Mouse (Mus musculus) cerebellum, postnatal 25 days (tissue): Measurements from ENCODE around the gene Cbr2.
"Not testable (repeated sequence)": the region's sequence is repeated elsewhere in the genome, so short reads cannot be mapped to it uniquely, and the experiment has no call there.

ENCODE experiments used
- DNase-seq, 2 experiments: peaks; one replicate each; pipeline ENCODE4 v3.0.0; 2021; ENCODE audit warnings: mixed read lengths in 2 of 2

Gene Cbr2

GRCm38 (mm10) chr11:120730331-120730870, 1.5 kb downstream of the Cbr2 start:
- no peak for DNase-seq

GRCm38 (mm10) chr11:120729432-120730050, 2.4 kb downstream of the Cbr2 start:
- DNase-seq: not testable (repeated sequence)

GRCm38 (mm10) chr11:120728530-120729240, 3.2 kb downstream of the Cbr2 start:
- no peak for DNase-seq

GRCm38 (mm10) chr11:120727564-120727963, 4.3 kb downstream of the Cbr2 start:
- DNase-seq: no peak

- peak; percentile 78 to 86 for DNase-seq
Measured at GRCm38 (mm10) chr11:120727169-120727527, 4.8 kb downstream of the Cbr2 start, which contains the start of gene Dcxr. Gene Dcxr (minus strand): TSS chr11:120727281.

- DNase-seq: no peak
Measured at GRCm38 (mm10) chr11:120726243-120727168, 5.4 kb downstream of the Cbr2 start.

- DNase-seq: no peak
Measured at GRCm38 (mm10) chr11:120723509-120723908, 8.4 kb downstream of the Cbr2 start.

GRCm38 (mm10) chr11:120722761-120723382, 9.0 kb downstream of the Cbr2 start:
- DNase-seq: no peak

GRCm38 (mm10) chr11:120722067-120722630, 9.8 kb downstream of the Cbr2 start:
- no peak for DNase-seq

- peak; percentile 83 to 92 for DNase-seq
Measured at GRCm38 (mm10) chr11:120721124-120722066, 10.5 kb downstream of the Cbr2 start, which contains the start of gene Rac3. Gene Rac3 (plus strand): TSS chr11:120721470.

- peak; percentile 93 to 96 for DNase-seq
Measured at GRCm38 (mm10) chr11:120720450-120720849, 11.5 kb downstream of the Cbr2 start.

- DNase-seq: peak in 1 of 2 experiments; percentile 37
Measured at GRCm38 (mm10) chr11:120719841-120720376, 12.0 kb downstream of the Cbr2 start.

GRCm38 (mm10) chr11:120719242-120719641, 12.7 kb downstream of the Cbr2 start:
- DNase-seq: peak in 1 of 2 experiments; percentile 23

GRCm38 (mm10) chr11:120715131-120715530, 16.8 kb downstream of the Cbr2 start:
- DNase-seq: no peak

GRCm38 (mm10) chr11:120714546-120714945, 17.4 kb downstream of the Cbr2 start:
- no peak for DNase-seq

- DNase-seq: peak; percentile 96
Measured at GRCm38 (mm10) chr11:120713580-120714518, 18.1 kb downstream of the Cbr2 start, which contains the start of the genes Cenpx and Lrrc45. Gene Cenpx (minus strand): TSS chr11:120713738. Gene Lrrc45 (plus strand): TSS chr11:120713925.

GRCm38 (mm10) chr11:120712771-120713568, 18.9 kb downstream of the Cbr2 start:
- DNase-seq: peak; percentile 59 to 74

- no peak for DNase-seq
Measured at GRCm38 (mm10) chr11:120711980-120712604, 19.8 kb downstream of the Cbr2 start.
